Mouse (Mus musculus) ES-E14 (cell line): ENCODE data around the gene Man1a2. TPM values are rescaled to one million over a fixed set of nuclear protein-coding genes. Genes with fewer than 3 reads are reported as not detected.

ENCODE experiments used
- DNase-seq: peaks from one replicate; pipeline ENCODE4 v3.0.0-alpha.2; 2013; ENCODE audit warnings: low read depth, low spot score
- H3K27ac ChIP-seq: 2 replicates; pipeline ENCODE4 v1.5.1; 2012; ENCODE audit warnings: low read depth, mild to moderate bottlenecking, low read length, moderate library complexity, mixed read lengths; ENCODE audit not compliant: poor library complexity, insufficient read depth, severe bottlenecking
- H3K36me3 ChIP-seq: 2 replicates; pipeline ENCODE4 v1.6.1; 2012; ENCODE audit warnings: mild to moderate bottlenecking, low read length, moderate library complexity, mixed read lengths; ENCODE audit not compliant: control insufficient read depth, poor library complexity, insufficient read depth, severe bottlenecking
- H3K4me1 ChIP-seq, 2 experiments: fragments of 150-350 bp in 1 of 2; sonication (generic) in 1 of 2; 2 replicates each; pipeline ENCODE4 v1.6.1; 2012; ENCODE audit warnings: low read length in 2 of 2, mild to moderate bottlenecking in 1 of 2, mixed read lengths in 1 of 2; ENCODE audit not compliant: control insufficient read depth in 2 of 2, insufficient read depth in 2 of 2, poor library complexity in 1 of 2
- H3K4me3 ChIP-seq, 2 experiments: fragments of 150-350 bp in 1 of 2; sonication (generic) in 1 of 2; 2 replicates each; pipeline ENCODE4 v1.5.1; 2012; ENCODE audit warnings: low read length in 2 of 2, low read depth in 1 of 2, mild to moderate bottlenecking in 1 of 2, mixed read lengths in 1 of 2; ENCODE audit not compliant: insufficient read depth in 1 of 2, poor library complexity in 1 of 2, severe bottlenecking in 1 of 2
- H3K9ac ChIP-seq: 2 replicates; pipeline ENCODE4 v1.6.1; 2012; ENCODE audit warnings: low read depth, mild to moderate bottlenecking, low read length, mixed read lengths; ENCODE audit not compliant: poor library complexity, insufficient read depth, severe bottlenecking
- H3K9me3 ChIP-seq: fragments of 150-350 bp; sonication (generic); 2 replicates; pipeline ENCODE4 v1.6.1; 2012; ENCODE audit warnings: low read depth, mild to moderate bottlenecking, low read length; ENCODE audit not compliant: control insufficient read depth, insufficient read depth
- CHD2 ChIP-seq: IDR thresholded peaks from 2 replicates; pipeline ENCODE4 v1.6.1; 2014; ENCODE audit warnings: mild to moderate bottlenecking, low read depth, low read length, inconsistent platforms
- HCFC1 ChIP-seq: IDR thresholded peaks from 2 replicates; pipeline ENCODE4 v1.6.1; 2012; ENCODE audit warnings: low read length, inconsistent platforms, borderline replicate concordance; ENCODE audit not compliant: insufficient read depth
- MAFK ChIP-seq: IDR thresholded peaks from 2 replicates; pipeline ENCODE4 v1.6.1; 2014; ENCODE audit warnings: mild to moderate bottlenecking, low read depth, low read length, inconsistent platforms; ENCODE audit not compliant: insufficient read depth
- ZC3H11A ChIP-seq: IDR thresholded peaks from 2 replicates; pipeline ENCODE4 v1.6.1; 2012; ENCODE audit warnings: low read depth, mild to moderate bottlenecking, inconsistent platforms, low read length, borderline replicate concordance
- ZNF384 ChIP-seq: IDR thresholded peaks from 2 replicates; pipeline ENCODE4 v1.6.1; 2012; ENCODE audit warnings: low read depth, low read length, inconsistent platforms
- in situ Hi-C, 2 experiments: fragments of 600-800 bp; cut with MboI; formaldehyde crosslinking; loops; one replicate each; pipeline ENCODE4 v1.15.1; 2025; ENCODE audit warnings: low sequenced_read_pairs in 2 of 2, inconsistent platforms in 1 of 2; ENCODE audit not compliant: unreplicated experiment in 2 of 2
- total RNA-seq: library from RNA; depleted of rRNA; stranded (reverse); fragments of 300-350 nt; gene quantifications from 2 replicates; pipeline ENCODE4 v1.2.3, GENCODE M21; 2012

Man1a2 gene
- total RNA-seq, 1 experiment = 55.3 TPM

- Histone ChIP-seq H3K36me3 (no peaks in the 10 kb centered on the region; the same call in 1 of the 2 replicates), H3K27ac (no peak overlapping the region), H3K9ac (no peak overlapping the region), H3K4me3 (no peak overlapping the region), H3K4me1 (no peaks in the 10 kb centered on the region), H3K9me3 (no peaks in the 10 kb centered on the region)
- in situ Hi-C loops = no loop called here
- TF ChIP-seq ZNF384 = no peak
- TF ChIP-seq MAFK = no peak
- no peak for TF ChIP-seq HCFC1
- TF ChIP-seq ZC3H11A = no peak
- no peak for TF ChIP-seq CHD2
- DNase-seq = no peak
Measured at GRCm38 (mm10) chr3:100636255-100636654, 49.0 kb downstream of the Man1a2 start.

GRCm38 (mm10) chr3:100634821-100635220 lies 50.5 kb downstream of the Man1a2 start:
- no peaks in the 10 kb centered on the region for H3K4me1 ChIP-seq
- DNase-seq = no peak
- H3K4me3 ChIP-seq = no peak overlapping the region
- TF ChIP-seq CHD2 (no peak), ZNF384 (no peak), ZC3H11A (no peak), HCFC1 (no peak), MAFK (no peak)
- in situ Hi-C loops = no loop called here
- no peak overlapping the region for H3K9ac ChIP-seq
- no peaks in the 10 kb centered on the region; the same call in 1 of the 2 replicates for H3K36me3 ChIP-seq
- no peaks in the 10 kb centered on the region for H3K9me3 ChIP-seq
- H3K27ac ChIP-seq = no peak overlapping the region

GRCm38 (mm10) chr3:100618511-100618910 lies 66.8 kb downstream of the Man1a2 start:
- DNase-seq = no peak
- H3K4me3 ChIP-seq = no peak overlapping the region
- no peaks in the 10 kb centered on the region for H3K9me3 ChIP-seq
- H3K9ac ChIP-seq = no peak overlapping the region
- in situ Hi-C loops = no loop called here
- H3K36me3 ChIP-seq = no peaks in the 10 kb centered on the region
- H3K4me1 ChIP-seq = no peaks in the 10 kb centered on the region
- TF ChIP-seq ZNF384 = no peak
- no peak overlapping the region for H3K27ac ChIP-seq

- TF ChIP-seq ZNF384 (no peak), CHD2 (no peak), MAFK (no peak), HCFC1 (no peak), ZC3H11A (no peak)
- no peaks in the 10 kb centered on the region for H3K4me1 ChIP-seq
- no peak overlapping the region for H3K9ac ChIP-seq
- in situ Hi-C loops = no loop called here
- H3K27ac ChIP-seq = no peak overlapping the region
- no peaks in the 10 kb centered on the region; the same call in 1 of the 2 replicates for H3K36me3 ChIP-seq
- no peak for DNase-seq
- H3K4me3 ChIP-seq = no peak overlapping the region
- H3K9me3 ChIP-seq = no peaks in the 10 kb centered on the region
Measured at GRCm38 (mm10) chr3:100610916-100611315, 74.4 kb downstream of the Man1a2 start.

- in situ Hi-C loops = no loop called here
- H3K4me3 ChIP-seq = no peak overlapping the region
- no peak for DNase-seq
Measured at GRCm38 (mm10) chr3:100604539-100604938, 80.8 kb downstream of the Man1a2 start.

More at GRCm38 (mm10) chr3:100604539-100604938, 80.8 kb downstream of the Man1a2 start:
- H3K9me3 ChIP-seq = no peaks in the 10 kb centered on the region
- no peak overlapping the region for H3K27ac ChIP-seq
- no peak overlapping the region for H3K9ac ChIP-seq
- peaks cover 3% of the 10 kb centered on the region for H3K36me3 ChIP-seq
- no peaks in the 10 kb centered on the region; a peak in 1 of 4 replicates for H3K4me1 ChIP-seq
- no peak for TF ChIP-seq HCFC1
- TF ChIP-seq MAFK = no peak
- no peak for TF ChIP-seq ZNF384
- no peak for TF ChIP-seq CHD2
- TF ChIP-seq ZC3H11A = no peak
